Mouse (Mus musculus) frontal cortex, postnatal 36 days (tissue): ENCODE data around the gene Otud7a.
A peak's percentile ranks its signal among the peaks of the same experiment; 100 is the strongest.

Source experiments
- DNase-seq, 2 experiments: peaks; one replicate each; pipeline ENCODE4 v3.0.0; 2022; ENCODE audit warnings: low spot score in 2 of 2

Otud7a gene

DNA sequence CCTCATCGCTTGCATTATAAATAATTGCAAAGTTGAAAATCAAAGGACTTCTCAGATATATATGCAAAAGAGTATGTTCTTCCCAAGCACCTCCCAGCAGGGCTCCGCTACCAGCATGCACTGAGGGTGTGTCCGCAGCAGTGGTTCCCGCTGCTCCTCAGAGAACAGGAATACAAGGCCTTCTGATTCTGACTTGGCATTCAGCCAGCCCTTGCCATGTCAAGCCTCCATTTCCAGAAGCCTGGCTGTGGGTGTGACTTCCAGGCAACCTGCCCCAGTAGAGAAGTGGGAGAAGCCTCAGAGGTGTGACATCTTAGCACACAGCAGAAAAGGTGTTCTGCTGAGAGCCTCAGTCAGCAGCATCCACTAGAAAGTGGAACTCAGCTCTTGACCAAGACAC, 253.4 kb downstream of the Otud7a start:
- peak; percentile 26 to 30 for DNase-seq

GRCm38 (mm10) chr7:63717903-63718302, 273.4 kb downstream of the Otud7a start:
- DNase-seq = peak in 1 of 2 experiments; percentile 41

GRCm38 (mm10) chr7:63719183-63719944, 274.8 kb downstream of the Otud7a start:
- no peak for DNase-seq

DNA sequence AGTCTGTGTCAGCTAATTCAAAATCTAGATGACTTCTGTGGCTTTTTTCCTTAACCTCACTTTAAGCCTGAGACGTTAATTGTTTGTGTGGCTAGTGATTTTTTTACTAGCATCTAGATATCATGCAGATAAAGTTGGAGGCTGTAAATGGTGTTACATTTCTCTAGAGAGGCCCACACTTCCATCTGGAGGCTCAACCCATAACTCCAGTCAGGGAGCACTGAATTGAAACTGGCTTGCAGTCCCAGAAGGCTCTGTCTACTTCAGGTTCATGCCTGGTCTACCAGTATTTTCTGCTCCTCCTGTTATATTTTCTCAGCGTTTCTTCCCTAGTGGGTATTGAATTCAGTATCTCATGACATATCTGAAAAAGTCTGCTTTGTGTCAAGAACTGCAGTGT, 276.1 kb downstream of the Otud7a start:
- DNase-seq = no peak

DNA sequence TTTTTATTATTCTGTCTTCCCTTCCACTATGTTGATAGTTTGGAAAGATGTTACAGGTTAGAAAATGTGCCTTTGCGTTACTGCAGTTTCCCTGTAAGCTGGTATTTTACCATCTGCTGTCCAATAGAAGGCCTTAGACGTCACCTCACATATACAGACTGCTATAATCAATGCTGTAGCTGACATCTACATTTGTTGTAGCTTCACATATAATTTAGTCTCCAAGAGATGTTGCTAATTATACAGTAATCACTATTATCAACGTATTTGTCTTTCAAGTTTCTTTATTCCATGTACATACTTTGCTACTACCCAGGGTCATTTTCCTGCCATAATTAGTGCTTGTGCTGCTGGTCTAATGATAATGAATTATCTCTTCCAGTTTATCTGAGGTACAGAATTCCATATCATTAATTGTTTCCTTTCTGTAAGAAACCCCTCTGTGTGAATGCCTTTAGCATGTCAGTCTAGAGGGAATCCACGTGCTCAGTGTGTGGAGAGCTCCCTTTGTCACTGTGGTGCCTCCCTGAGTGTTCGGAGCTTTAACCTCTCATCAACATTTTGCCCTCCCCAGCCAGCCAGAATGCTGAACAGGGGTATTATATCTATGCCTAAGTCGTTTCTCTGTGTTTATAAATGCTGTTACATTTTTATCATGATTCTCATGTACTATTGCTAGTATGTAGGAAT, 280.6 kb downstream of the Otud7a start:
- no peak for DNase-seq

DNA sequence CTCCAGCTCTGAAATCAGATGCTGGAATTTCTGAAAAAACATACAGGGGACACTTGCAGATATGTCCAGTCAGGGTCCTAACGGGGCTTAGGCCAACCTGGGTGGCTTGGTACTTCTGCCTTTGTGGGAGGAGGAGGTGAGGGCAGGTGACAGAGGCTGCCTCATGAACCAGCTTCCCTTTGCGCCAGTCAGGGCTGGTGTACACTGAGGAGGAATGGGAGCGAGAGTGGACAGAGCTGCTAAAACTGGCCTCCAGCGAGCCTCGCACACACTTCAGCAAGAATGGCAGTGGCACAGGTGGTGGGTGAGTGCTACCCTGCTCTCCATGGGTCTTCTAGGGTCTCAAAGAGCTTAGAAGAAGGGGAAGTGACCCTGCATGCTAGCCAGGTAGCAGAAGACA, 285.1 kb downstream of the Otud7a start:
- DNase-seq = no peak

DNA sequence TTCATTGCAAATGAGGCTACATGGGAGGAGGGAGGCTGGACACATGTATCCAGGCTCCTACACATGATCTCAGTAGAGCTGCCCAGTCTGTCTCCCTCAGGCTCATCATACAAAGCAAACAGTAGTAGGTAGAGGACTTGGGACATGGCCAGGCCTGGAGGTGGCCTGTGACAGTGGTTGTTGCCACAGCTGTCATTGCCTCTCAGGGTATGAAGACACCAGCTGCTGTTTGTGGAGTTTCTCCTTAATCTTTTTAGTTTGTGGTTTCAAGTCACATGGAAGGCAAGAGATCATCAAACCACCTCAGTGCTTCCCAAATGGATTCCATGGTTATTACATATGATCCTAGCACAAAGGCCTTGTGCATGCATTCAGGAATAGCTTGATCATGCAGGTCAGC, 285.5 kb downstream of the Otud7a start:
- peak in 1 of 2 experiments; percentile 40 for DNase-seq

DNA sequence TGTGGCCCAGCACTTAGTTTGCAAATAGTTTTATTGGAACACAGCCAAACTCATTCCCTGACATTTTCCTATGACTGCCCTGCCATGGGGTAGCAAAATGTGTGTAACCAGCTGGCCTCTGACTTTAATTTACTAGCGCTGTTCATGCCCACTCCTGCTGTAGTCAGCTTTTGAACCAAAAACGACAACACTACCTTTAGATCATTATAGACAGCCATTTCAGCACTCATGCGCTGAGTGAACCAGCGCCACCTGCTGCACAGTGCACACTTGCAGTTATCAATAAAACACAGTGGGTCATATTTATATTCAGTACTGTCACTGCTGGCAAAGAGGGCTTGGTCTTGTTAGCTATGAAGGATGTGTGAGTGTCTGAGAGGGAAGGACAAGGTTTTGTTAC, 293.2 kb downstream of the Otud7a start:
- peak in 1 of 2 experiments; percentile 33 for DNase-seq

- DNase-seq = no peak
Observed at GRCm38 (mm10) chr7:63738142-63738541, 293.6 kb downstream of the Otud7a start.

DNA sequence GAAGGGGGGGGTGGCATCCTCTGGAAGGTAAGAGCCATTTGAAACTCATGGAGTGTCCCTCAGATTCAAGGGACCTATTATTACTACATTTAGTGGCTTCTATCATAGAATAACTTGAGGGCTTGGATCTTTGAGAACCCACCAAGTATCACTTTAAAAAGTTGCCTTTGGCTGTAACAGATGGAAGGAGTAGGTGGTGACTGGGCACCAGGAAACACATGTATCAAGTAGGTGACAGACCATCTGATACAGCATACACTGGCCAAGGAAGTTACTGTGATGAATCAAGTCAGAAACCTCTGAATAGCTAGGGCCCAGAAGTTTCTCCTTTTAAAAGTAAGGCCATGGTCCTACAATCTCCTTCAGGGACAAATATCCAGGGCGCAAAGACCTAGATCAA, 298.6 kb downstream of the Otud7a start:
- DNase-seq = no peak

DNA sequence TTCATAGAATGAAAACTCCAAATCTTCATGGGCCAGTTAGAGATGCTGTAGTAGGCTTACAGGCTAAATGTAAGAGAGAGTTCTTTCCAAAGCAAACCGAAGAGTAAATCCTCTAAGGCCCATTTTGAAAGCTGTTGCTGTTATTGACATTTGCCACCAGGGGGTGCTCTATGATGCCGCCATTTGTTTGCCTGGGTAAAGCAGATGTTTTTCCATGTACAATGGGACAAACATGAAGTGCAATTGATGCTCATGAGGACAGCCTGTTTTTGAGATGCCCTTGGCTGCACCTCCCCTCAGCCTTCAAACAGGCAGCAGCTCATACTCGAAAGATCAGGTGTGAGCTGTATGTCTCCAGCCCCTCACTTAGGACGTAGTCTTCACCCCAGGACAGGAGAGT, 307.5 kb downstream of the Otud7a start:
- DNase-seq = peak; percentile 35 to 38

GRCm38 (mm10) chr7:63753274-63753751, 308.8 kb downstream of the Otud7a start:
- peak; percentile 53 to 72 for DNase-seq

- peak; percentile 21 to 82 for DNase-seq
Observed at GRCm38 (mm10) chr7:63754573-63755475, 310.3 kb downstream of the Otud7a start.

DNA sequence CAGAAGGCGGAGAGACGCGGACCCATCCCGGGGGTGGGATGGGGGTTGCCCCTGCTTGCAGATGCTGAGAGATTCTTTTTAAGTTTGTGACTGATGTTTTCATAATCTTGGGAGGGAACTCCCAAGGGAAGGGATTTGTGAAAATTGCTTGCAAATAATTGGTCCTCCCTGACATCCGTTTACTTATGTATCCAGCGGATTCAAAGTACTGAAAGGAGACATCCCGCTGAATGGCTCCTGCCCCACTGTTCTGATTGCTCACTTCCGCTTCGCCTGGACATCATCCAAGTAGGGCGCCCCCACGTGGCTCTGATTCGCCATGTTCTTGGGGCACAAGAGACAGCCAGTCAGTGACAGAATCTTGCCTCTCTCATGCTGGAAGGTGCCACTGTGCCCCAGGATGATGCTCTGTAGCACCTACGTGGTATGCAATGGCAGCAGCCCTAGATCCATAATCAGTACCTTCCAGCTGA, 311.0 kb downstream of the Otud7a start:
- DNase-seq = peak; percentile 81 to 86

- no peak for DNase-seq
Observed at GRCm38 (mm10) chr7:63757136-63757677, 312.7 kb downstream of the Otud7a start.

DNA sequence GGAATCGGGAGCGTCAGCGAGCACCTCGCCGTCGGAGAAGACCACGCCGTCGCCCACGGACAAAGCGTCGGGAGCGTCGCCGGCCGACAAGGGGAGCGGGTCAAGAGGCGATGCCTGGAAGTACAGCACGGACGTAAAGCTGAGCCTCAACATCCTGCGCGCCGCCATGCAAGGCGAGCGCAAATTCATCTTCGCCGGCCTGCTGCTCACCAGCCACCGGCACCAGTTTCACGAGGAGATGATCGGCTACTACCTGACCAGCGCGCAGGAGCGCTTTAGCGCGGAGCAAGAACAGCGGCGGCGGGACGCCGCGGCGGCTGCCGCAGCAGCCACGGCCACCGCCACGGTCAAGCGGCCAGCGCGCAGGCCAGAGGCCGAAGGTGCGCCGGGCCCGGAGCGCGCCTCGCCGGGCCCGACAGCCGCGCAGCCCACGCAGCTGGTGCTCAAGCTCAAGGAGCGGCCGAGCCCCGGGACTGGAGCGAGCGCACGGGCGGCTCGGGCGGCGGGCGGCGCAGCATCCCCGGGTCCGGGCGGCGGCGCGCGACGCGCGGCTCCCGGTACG, 313.2 kb downstream of the Otud7a start:
- DNase-seq = no peak

- no peak for DNase-seq
Observed at GRCm38 (mm10) chr7:63758240-63758826, 313.8 kb downstream of the Otud7a start.

DNA sequence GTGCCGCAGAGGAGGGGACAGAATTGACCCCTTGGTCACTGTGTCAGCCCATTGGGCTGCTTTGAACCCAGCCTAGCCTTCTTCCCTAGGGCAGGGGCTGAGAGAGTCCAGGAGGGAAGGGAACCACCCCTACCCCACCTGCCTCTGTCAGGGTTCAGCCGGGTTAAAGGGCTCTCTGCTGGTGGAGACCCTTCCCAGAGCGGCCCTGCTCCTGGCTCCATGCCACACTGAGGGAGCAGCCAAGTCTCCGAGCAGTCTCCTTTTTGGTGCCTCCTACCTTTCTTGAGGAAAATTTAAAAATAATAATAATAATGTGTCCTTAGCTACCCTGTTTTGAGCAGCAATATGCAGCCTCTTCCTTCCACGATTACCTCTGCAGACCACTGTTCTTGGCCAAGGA, 315.1 kb downstream of the Otud7a start:
- no peak for DNase-seq

DNA sequence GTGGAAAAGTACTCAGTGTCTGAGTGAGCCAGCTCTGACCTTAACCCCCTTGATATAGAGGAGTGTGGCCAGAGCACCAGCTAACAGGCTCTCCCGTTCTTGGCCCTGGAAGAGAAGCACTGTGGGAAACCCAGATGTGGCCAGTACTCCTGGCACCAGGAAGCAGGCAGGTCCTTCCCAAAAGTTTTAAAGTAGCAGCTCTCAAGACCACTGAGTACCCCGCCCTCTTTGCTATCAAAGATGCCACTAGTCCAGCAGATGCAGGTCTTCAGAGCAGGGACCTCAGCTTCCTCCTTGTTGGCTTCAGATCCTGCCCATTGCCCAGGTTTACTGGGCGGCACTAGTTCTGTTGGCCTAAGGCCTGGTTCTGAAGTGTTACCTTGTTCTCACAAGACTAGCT, 318.0 kb downstream of the Otud7a start:
- DNase-seq = no peak

DNA sequence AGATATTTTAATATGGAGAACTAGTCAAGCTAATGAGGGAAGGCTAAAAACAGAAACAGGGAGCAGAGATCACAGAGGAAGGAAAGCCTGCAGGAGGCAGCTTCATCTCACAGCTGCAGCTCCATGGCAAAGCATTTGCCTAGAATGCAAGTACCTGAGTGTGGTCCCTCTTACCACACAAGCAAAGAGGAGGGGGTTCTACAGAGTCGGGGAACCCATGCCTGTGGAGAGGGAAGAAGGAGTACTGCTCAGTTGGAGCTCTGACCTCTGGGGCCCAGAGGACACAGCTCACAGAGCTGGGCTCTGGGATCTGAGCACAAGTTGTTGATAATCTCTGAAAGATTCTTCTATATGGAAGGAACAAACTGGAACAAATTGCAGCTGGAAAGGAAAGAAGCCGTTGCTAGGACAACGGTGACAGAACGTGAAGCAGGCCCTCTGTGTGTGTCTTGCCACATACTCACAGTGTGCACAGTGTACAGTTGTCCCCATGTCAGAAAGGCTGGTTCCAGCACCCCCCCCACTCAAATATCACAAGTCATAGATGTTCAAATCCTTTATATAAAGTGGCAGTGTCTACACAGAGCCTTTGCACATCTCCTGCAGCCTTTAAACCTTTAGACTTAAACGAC, 324.0 kb downstream of the Otud7a start:
- DNase-seq = peak; percentile 35 to 40
